Mouse (Mus musculus): ENCODE data around the gene Galnt15.

GRCm38 (mm10) chr14:32057664-32058063 is 28.9 kb downstream of the Galnt15 start:
- TF ChIP-seq POLR2A (IDR thresholded peaks at IDR 0.05; ENCODE audit: control insufficient read depth, low read depth, low read length) (no peak), CTCF (IDR thresholded peaks at IDR 0.05; ENCODE audit: control insufficient read depth, insufficient read depth, insufficient replicate concordance, low read depth, low read length) (no peak)

Data from testis, adult 2 months (tissue).